Mouse (Mus musculus): Measurements from ENCODE around the gene Ralgapa2. TPM values are rescaled to one million over a fixed set of nuclear protein-coding genes. Genes with fewer than 3 reads are reported as not detected.

Ralgapa2 gene
- total and polyA plus RNA-seq, 3 experiments = 9.2 to 9.6 TPM; not detected in 1

- no peak for DNase-seq (ENCODE audit: low read depth, low spot score)
- H3K79me2 ChIP-seq (ENCODE audit: control insufficient read depth, insufficient read depth, low read length, poor library complexity) = no peaks in the 10 kb centered on the region
- H3K9me3 ChIP-seq (replicated peaks; ENCODE audit: insufficient read depth, low read length) = no peaks in the 10 kb centered on the region
- TF ChIP-seq ZKSCAN1 (IDR thresholded peaks at IDR 0.05; ENCODE audit: low read depth, low read length) = 0 out of 2 replicates have a peak, but pooled peaks have one; percentile 1
- no peak for TF ChIP-seq MYC (IDR thresholded peaks at IDR 0.05; ENCODE audit: low read depth, low read length)
- TF ChIP-seq GATA1 (IDR thresholded peaks at IDR 0.05; ENCODE audit: low read depth, low read length) = no peak
- TF ChIP-seq MXI1 (IDR thresholded peaks at IDR 0.05; ENCODE audit: low read depth, low read length) = no peak
- H3K27ac ChIP-seq (ENCODE audit: control insufficient read depth, low read depth, low read length) = no peak overlapping the region
- H3K4me3 ChIP-seq (ENCODE audit: control insufficient read depth in 1 of 2, insufficient read depth in 1 of 2, low read depth in 2 of 2, low read length in 2 of 2) = no peak overlapping the region
- H3K9ac ChIP-seq (ENCODE audit: control insufficient read depth, low read depth, low read length, poor library complexity, severe bottlenecking) = no peak overlapping the region
- H3K27me3 ChIP-seq (ENCODE audit: control insufficient read depth in 1 of 2, insufficient read depth in 2 of 2, low read length in 2 of 2) = no peaks in the 10 kb centered on the region
- H3K4me1 ChIP-seq (ENCODE audit: control insufficient read depth in 1 of 2, insufficient read depth in 2 of 2, low read length in 2 of 2) = no peaks in the 10 kb centered on the region
- H3K36me3 ChIP-seq (ENCODE audit: control insufficient read depth in 1 of 2, insufficient read depth in 2 of 2, low read length in 2 of 2) = no peaks in the 10 kb centered on the region; a peak in 1 of 4 replicates
These were observed 201.4 kb downstream of the Ralgapa2 start for GRCm38 (mm10) chr2:146310760-146311159.

GRCm38 (mm10) chr2:146310291-146310690 is 201.9 kb downstream of the Ralgapa2 start:
- no peak overlapping the region for H3K4me3 ChIP-seq (ENCODE audit: control insufficient read depth in 1 of 2, insufficient read depth in 1 of 2, low read depth in 2 of 2, low read length in 2 of 2)
- no peak overlapping the region for H3K27ac ChIP-seq (ENCODE audit: control insufficient read depth, low read depth, low read length)
- H3K9me3 ChIP-seq (replicated peaks; ENCODE audit: insufficient read depth, low read length) = no peaks in the 10 kb centered on the region
- no peaks in the 10 kb centered on the region; a peak in 1 of 4 replicates for H3K36me3 ChIP-seq (ENCODE audit: control insufficient read depth in 1 of 2, insufficient read depth in 2 of 2, low read length in 2 of 2)
- H3K4me1 ChIP-seq (ENCODE audit: control insufficient read depth in 1 of 2, insufficient read depth in 2 of 2, low read length in 2 of 2) = no peaks in the 10 kb centered on the region
- TF ChIP-seq SMC3 (IDR thresholded peaks at IDR 0.05; ENCODE audit: low read depth, low read length) (peak; percentile 11; the same call in 1 of the 2 replicates), RAD21 (IDR thresholded peaks at IDR 0.05; ENCODE audit: low read depth, low read length) (peak; percentile 3; the same call in 1 of the 2 replicates), USF1 (IDR thresholded peaks at IDR 0.05; ENCODE audit: low read depth, low read length) (no peak), CTCF (IDR thresholded peaks at IDR 0.05 in 2 of 3, conservative IDR thresholded peaks at IDR 0.05 in 1 of 3; ENCODE audit: control insufficient read depth in 1 of 3, insufficient read depth in 1 of 3, low read depth in 2 of 3, low read length in 3 of 3, poor library complexity in 1 of 3, severe bottlenecking in 1 of 3) (peak in 2 of 3 experiments; percentile 24 to 38; a peak in 3 of 6 replicates), ZKSCAN1 (IDR thresholded peaks at IDR 0.05; ENCODE audit: low read depth, low read length) (peak; percentile 80), GABPA (IDR thresholded peaks at IDR 0.05; ENCODE audit: low read depth, low read length) (no peak)
- H3K79me2 ChIP-seq (ENCODE audit: control insufficient read depth, insufficient read depth, low read length, poor library complexity) = no peaks in the 10 kb centered on the region
- no peak overlapping the region for H3K9ac ChIP-seq (ENCODE audit: control insufficient read depth, low read depth, low read length, poor library complexity, severe bottlenecking)
- DNase-seq (ENCODE audit: low read depth, low spot score) = no peak
- no peaks in the 10 kb centered on the region for H3K27me3 ChIP-seq (ENCODE audit: control insufficient read depth in 1 of 2, insufficient read depth in 2 of 2, low read length in 2 of 2)

- Histone ChIP-seq H3K9me3 (replicated peaks; ENCODE audit: insufficient read depth, low read length) (no peaks in the 10 kb centered on the region), H3K79me2 (ENCODE audit: control insufficient read depth, insufficient read depth, low read length, poor library complexity) (no peaks in the 10 kb centered on the region), H3K27ac (ENCODE audit: control insufficient read depth, low read depth, low read length) (no peak overlapping the region), H3K36me3 (ENCODE audit: control insufficient read depth in 1 of 2, insufficient read depth in 2 of 2, low read length in 2 of 2) (no peaks in the 10 kb centered on the region), H3K27me3 (ENCODE audit: control insufficient read depth in 1 of 2, insufficient read depth in 2 of 2, low read length in 2 of 2) (no peaks in the 10 kb centered on the region), H3K4me3 (ENCODE audit: control insufficient read depth in 1 of 2, insufficient read depth in 1 of 2, low read depth in 2 of 2, low read length in 2 of 2) (no peak overlapping the region), H3K9ac (ENCODE audit: control insufficient read depth, low read depth, low read length, poor library complexity, severe bottlenecking) (no peak overlapping the region), H3K4me1 (ENCODE audit: control insufficient read depth in 1 of 2, insufficient read depth in 2 of 2, low read length in 2 of 2) (no peaks in the 10 kb centered on the region)
- TF ChIP-seq ZNF384 (IDR thresholded peaks at IDR 0.05; ENCODE audit: low read depth, low read length) = no peak
- TF ChIP-seq NELFE (IDR thresholded peaks at IDR 0.05; ENCODE audit: low read depth, low read length) = no peak
- TF ChIP-seq TAL1 (IDR thresholded peaks at IDR 0.05; ENCODE audit: low read length) = no peak
- no peak for TF ChIP-seq CTCF (IDR thresholded peaks at IDR 0.05 in 2 of 3, conservative IDR thresholded peaks at IDR 0.05 in 1 of 3; ENCODE audit: control insufficient read depth in 1 of 3, insufficient read depth in 1 of 3, low read depth in 2 of 3, low read length in 3 of 3, poor library complexity in 1 of 3, severe bottlenecking in 1 of 3)
- TF ChIP-seq JUND (IDR thresholded peaks at IDR 0.05; ENCODE audit: low read depth, low read length) = no peak
- TF ChIP-seq ELF1 (IDR thresholded peaks at IDR 0.05; ENCODE audit: low read depth, low read length) = no peak
- TF ChIP-seq USF2 (IDR thresholded peaks at IDR 0.05; ENCODE audit: borderline replicate concordance in 1 of 2, insufficient read depth in 1 of 2, low read depth in 1 of 2, low read length in 2 of 2) = no peak
- no peak for TF ChIP-seq ZMIZ1 (IDR thresholded peaks at IDR 0.05; ENCODE audit: low read depth, low read length)
- TF ChIP-seq E2F4 (IDR thresholded peaks at IDR 0.05; ENCODE audit: borderline replicate concordance, low read depth, low read length) = no peak
- no peak for TF ChIP-seq USF1 (IDR thresholded peaks at IDR 0.05; ENCODE audit: low read depth, low read length)
- TF ChIP-seq TCF12 (IDR thresholded peaks at IDR 0.05; ENCODE audit: low read depth, low read length) = no peak
- no peak for TF ChIP-seq ETS1 (IDR thresholded peaks at IDR 0.05; ENCODE audit: low read depth, low read length)
- TF ChIP-seq MEF2A (IDR thresholded peaks at IDR 0.05; ENCODE audit: extremely low read depth, insufficient replicate concordance, low read depth, low read length, poor library complexity, severe bottlenecking) = no peak
- TF ChIP-seq MAFK (IDR thresholded peaks at IDR 0.05; ENCODE audit: borderline replicate concordance, low read depth, low read length) = no peak
- TF ChIP-seq CHD1 (IDR thresholded peaks at IDR 0.05; ENCODE audit: low read depth, low read length) = no peak
- no peak for TF ChIP-seq UBTF (IDR thresholded peaks at IDR 0.05; ENCODE audit: borderline replicate concordance, insufficient read depth, low read depth, low read length)
- no peak for TF ChIP-seq HCFC1 (IDR thresholded peaks at IDR 0.05; ENCODE audit: low read depth, low read length)
- no peak for DNase-seq (ENCODE audit: low read depth, low spot score)
These were observed 202.7 kb downstream of the Ralgapa2 start for GRCm38 (mm10) chr2:146309413-146309812.
